Comparison of ENCODE assay signal across 12 mouse cellular contexts in the genomic region with DNA sequence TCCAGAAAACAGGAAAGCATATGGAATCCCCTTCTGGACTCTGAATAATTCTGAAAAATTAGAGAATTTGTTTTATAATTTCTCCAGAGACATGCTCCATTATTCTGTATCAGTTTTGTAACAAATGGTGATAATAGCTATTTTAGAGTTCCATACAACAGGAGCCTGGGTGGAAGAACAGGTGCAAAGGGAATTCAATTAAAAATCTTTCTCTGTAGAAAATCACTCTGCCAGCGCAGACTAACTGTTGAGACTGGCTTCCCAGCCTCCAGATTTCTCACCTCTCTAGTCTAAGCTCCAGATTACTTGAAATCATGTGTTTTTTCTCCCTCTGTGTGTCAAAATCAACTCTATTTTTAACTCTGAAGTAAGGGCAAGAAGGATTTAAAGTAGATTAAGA.
DNase-seq lines count a peak whose midpoint lies in the region.
"Had no signal": no experiment of that assay in that cellular context is flagged by ENCODE, and none has a peak within 500 bp of the region (broad histone marks: within the 10 kb centered on the region; RNA-seq: fewer than 3 reads in every experiment).

No protein-coding gene starts in this region.

- peak; percentile 30 for DNase-seq in layer of hippocampus, adult 11-12 months (ENCODE audit: low spot score)
- no peak for DNase-seq in layer of hippocampus, postnatal 25 days (ENCODE audit: extremely low spot score in 1 of 2, low spot score in 1 of 2)
- DNase-seq in cerebellum, adult 11 months = peak; percentile 12
- DNase-seq in cerebellum, adult 9-10 months = peak; percentile 75
- peak; percentile 47 to 52 for DNase-seq in left cerebral cortex, adult 9 months (ENCODE audit: low spot score in 2 of 2)
- no peak for DNase-seq in spleen, postnatal 10 days (ENCODE audit: low spot score in 2 of 2)
- no peak for DNase-seq in adrenal gland, postnatal 4 days (ENCODE audit: low spot score in 2 of 2)
- DNase-seq: gastrocnemius, postnatal 14 days; kidney, adult 9 months; lung, postnatal 10 days; retina, postnatal 1 day; thymus, adult 18-20 months had no signal

Comparison
In these comparisons a context has a peak if more than half of its experiments do, and no peak if none do; other contexts are left out.
1. DNase-seq: peak in layer of hippocampus, adult 11-12 months (single experiment), cerebellum, adult 11 months (single experiment), cerebellum, adult 9-10 months (single experiment) and left cerebral cortex, adult 9 months (2 of 2); none in layer of hippocampus, postnatal 25 days (0 of 2), spleen, postnatal 10 days (0 of 2) and adrenal gland, postnatal 4 days (0 of 2).